Mouse (Mus musculus): ENCODE measurements around the gene Ptprf. TPM values are rescaled to one million over a fixed set of nuclear protein-coding genes. Genes with fewer than 3 reads are reported as not detected.
A peak's percentile ranks its signal among the peaks of the same experiment; 100 is the strongest.

Ptprf gene
- polyA plus RNA-seq, 1 experiment from 2014 or later, result 52.4 TPM

DNA sequence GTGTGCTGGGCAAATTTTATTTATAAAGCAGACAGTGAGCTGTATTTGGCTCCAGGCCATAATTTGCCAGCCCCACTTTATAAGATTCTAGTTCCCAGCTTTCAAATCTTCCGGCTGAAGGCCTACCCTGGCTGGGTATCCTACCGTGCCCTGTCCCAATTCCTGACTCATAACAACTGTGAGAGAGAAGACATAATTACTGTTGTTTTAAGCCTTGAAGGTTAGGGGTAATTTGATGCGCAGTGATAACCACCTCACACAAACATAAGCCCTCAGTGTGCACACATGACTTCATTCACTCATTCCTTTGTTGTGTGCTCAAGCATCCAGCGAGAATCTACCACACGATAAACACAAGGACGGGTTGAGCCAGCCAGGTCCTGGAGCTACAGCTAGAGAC lies 71.7 kb downstream of the Ptprf start:
- Histone ChIP-seq H3K4me3 (ENCODE audit: low read depth, low read length) (no peak overlapping the region), H3K9me3 (ENCODE audit: control insufficient read depth, low read length) (no peaks in the 10 kb centered on the region), H3K27ac (ENCODE audit: low read depth, low read length) (no peak overlapping the region), H3K4me1 (ENCODE audit: control insufficient read depth, insufficient read depth, low read length) (no peaks in the 10 kb centered on the region), H3K4me2 (ENCODE audit: low read depth, low read length) (no peak overlapping the region), H3K9ac (replicated peaks; ENCODE audit: low read depth, low read length) (no peak overlapping the region), H3K36me3 (ENCODE audit: control insufficient read depth, insufficient read depth, low read length) (peaks cover 76% of the 10 kb centered on the region), H3K27me3 (ENCODE audit: control insufficient read depth, insufficient read depth, low read length) (no peaks in the 10 kb centered on the region)
- ATAC-seq (ENCODE audit: low read depth), result no peak
- 88% methylated on average over 6 of the region's 6 CpGs for WGBS

GRCm38 (mm10) chr4:118218521-118218920 lies 72.7 kb downstream of the Ptprf start:
- ATAC-seq (ENCODE audit: low read depth), result no peak
- H3K9me3 ChIP-seq (ENCODE audit: control insufficient read depth, low read length), result no peaks in the 10 kb centered on the region
- no peak overlapping the region for H3K27ac ChIP-seq (ENCODE audit: low read depth, low read length)
- H3K9ac ChIP-seq (replicated peaks; ENCODE audit: low read depth, low read length), result no peak overlapping the region
- H3K36me3 ChIP-seq (ENCODE audit: control insufficient read depth, insufficient read depth, low read length), result peaks cover 68% of the 10 kb centered on the region
- no peaks in the 10 kb centered on the region for H3K27me3 ChIP-seq (ENCODE audit: control insufficient read depth, insufficient read depth, low read length)
- WGBS, result 90% methylated on average over 5 of the region's 5 CpGs
- no peak overlapping the region for H3K4me2 ChIP-seq (ENCODE audit: low read depth, low read length)
- H3K4me1 ChIP-seq (ENCODE audit: control insufficient read depth, insufficient read depth, low read length), result no peaks in the 10 kb centered on the region
- H3K4me3 ChIP-seq (ENCODE audit: low read depth, low read length), result no peak overlapping the region

- H3K4me2 ChIP-seq (ENCODE audit: low read depth, low read length), result no peak overlapping the region
- WGBS, result 86% methylated on average over 17 of the region's 17 CpGs
- no peaks in the 10 kb centered on the region for H3K9me3 ChIP-seq (ENCODE audit: control insufficient read depth, low read length)
- H3K27me3 ChIP-seq (ENCODE audit: control insufficient read depth, insufficient read depth, low read length), result no peaks in the 10 kb centered on the region
- H3K4me3 ChIP-seq (ENCODE audit: low read depth, low read length), result no peak overlapping the region
- H3K9ac ChIP-seq (replicated peaks; ENCODE audit: low read depth, low read length), result no peak overlapping the region
- no peaks in the 10 kb centered on the region for H3K4me1 ChIP-seq (ENCODE audit: control insufficient read depth, insufficient read depth, low read length)
- H3K36me3 ChIP-seq (ENCODE audit: control insufficient read depth, insufficient read depth, low read length), result peaks cover 72% of the 10 kb centered on the region
- H3K27ac ChIP-seq (ENCODE audit: low read depth, low read length), result no peak overlapping the region
- ATAC-seq (ENCODE audit: low read depth), result peak; percentile 64; the same call in 1 of the 2 replicates
These were observed 74.2 kb downstream of the Ptprf start for GRCm38 (mm10) chr4:118216726-118217595.

DNA sequence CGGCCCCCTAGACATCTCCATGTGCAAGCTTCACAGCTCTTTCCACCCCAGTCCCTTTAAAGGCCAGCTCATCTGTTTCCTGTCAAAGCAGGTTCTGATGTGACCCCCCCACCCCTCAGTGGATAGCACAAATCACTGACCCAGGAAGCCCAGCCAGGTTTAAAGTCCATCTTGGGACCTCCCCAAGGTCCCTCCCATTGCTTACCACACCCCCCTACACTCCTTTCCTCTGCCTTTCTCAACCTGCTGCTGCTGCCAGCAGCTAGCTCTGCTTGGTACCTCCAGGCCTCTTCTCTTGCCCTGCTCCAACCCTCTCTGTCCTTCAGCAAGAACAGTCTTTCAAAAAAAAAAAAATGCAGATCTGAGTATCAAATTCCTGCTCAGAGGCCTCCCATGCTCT lies 76.3 kb downstream of the Ptprf start:
- H3K9ac ChIP-seq (replicated peaks; ENCODE audit: low read depth, low read length), result no peak overlapping the region
- no peak overlapping the region for H3K27ac ChIP-seq (ENCODE audit: low read depth, low read length)
- H3K4me3 ChIP-seq (ENCODE audit: low read depth, low read length), result no peak overlapping the region
- H3K36me3 ChIP-seq (ENCODE audit: control insufficient read depth, insufficient read depth, low read length), result peaks cover 72% of the 10 kb centered on the region
- no peak for ATAC-seq (ENCODE audit: low read depth)
- WGBS, result 96% methylated on average over 1 of the region's 1 CpGs
- no peaks in the 10 kb centered on the region for H3K9me3 ChIP-seq (ENCODE audit: control insufficient read depth, low read length)
- no peaks in the 10 kb centered on the region for H3K4me1 ChIP-seq (ENCODE audit: control insufficient read depth, insufficient read depth, low read length)
- no peak overlapping the region for H3K4me2 ChIP-seq (ENCODE audit: low read depth, low read length)
- H3K27me3 ChIP-seq (ENCODE audit: control insufficient read depth, insufficient read depth, low read length), result no peaks in the 10 kb centered on the region

DNA sequence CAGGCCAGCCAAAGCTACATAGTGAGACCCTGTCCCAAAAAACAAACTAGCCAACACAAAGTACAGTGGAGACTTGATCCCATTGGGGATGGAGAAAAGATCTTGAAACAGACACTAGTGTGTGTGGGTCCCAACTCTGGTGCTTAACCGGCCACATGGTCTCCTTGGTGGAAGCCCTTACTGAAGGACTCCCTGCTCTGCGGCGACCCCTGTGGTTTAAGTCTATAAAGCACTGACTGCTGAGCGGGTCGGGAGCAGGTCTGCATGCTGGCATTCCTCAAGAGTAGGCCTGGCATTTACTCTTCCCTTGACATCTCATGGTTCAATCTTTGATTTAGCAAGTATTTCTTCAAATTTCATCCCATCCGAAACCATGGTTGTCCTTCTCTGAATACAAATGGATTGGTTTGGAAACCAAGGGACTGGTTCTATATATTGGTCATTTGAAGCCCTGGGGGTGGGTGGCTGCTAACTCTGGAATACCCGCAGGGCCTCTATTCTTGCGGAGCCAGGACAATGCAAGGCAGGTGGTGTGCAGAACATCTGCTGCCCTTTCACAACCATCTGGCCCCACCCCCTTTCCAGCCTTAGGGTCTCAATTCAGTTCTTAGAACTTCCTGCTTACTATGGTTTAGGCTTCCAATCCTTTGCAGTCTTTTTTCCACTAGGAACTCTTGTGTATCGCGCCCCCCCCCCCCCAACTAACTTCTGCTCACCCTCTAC lies 84.1 kb downstream of the Ptprf start:
- WGBS, result 52% methylated on average over 10 of the region's 10 CpGs
- Histone ChIP-seq H3K4me1 (ENCODE audit: control insufficient read depth, insufficient read depth, low read length) (no peaks in the 10 kb centered on the region), H3K27ac (ENCODE audit: low read depth, low read length) (no peak overlapping the region), H3K4me3 (ENCODE audit: low read depth, low read length) (no peak overlapping the region), H3K36me3 (ENCODE audit: control insufficient read depth, insufficient read depth, low read length) (peaks cover 39% of the 10 kb centered on the region), H3K9ac (replicated peaks; ENCODE audit: low read depth, low read length) (no peak overlapping the region), H3K9me3 (ENCODE audit: control insufficient read depth, low read length) (no peaks in the 10 kb centered on the region), H3K27me3 (ENCODE audit: control insufficient read depth, insufficient read depth, low read length) (no peaks in the 10 kb centered on the region), H3K4me2 (ENCODE audit: low read depth, low read length) (no peak overlapping the region)
- ATAC-seq (ENCODE audit: low read depth), result peak; percentile 18; the same call in 1 of the 2 replicates

- no peak overlapping the region for H3K4me2 ChIP-seq (ENCODE audit: low read depth, low read length)
- 90% methylated on average over 2 of the region's 2 CpGs for WGBS
- no peaks in the 10 kb centered on the region for H3K4me1 ChIP-seq (ENCODE audit: control insufficient read depth, insufficient read depth, low read length)
- no peaks in the 10 kb centered on the region for H3K9me3 ChIP-seq (ENCODE audit: control insufficient read depth, low read length)
- no peak for ATAC-seq (ENCODE audit: low read depth)
- H3K4me3 ChIP-seq (ENCODE audit: low read depth, low read length), result no peak overlapping the region
- no peak overlapping the region for H3K9ac ChIP-seq (replicated peaks; ENCODE audit: low read depth, low read length)
- H3K36me3 ChIP-seq (ENCODE audit: control insufficient read depth, insufficient read depth, low read length), result peaks cover 27% of the 10 kb centered on the region
- no peaks in the 10 kb centered on the region for H3K27me3 ChIP-seq (ENCODE audit: control insufficient read depth, insufficient read depth, low read length)
- no peak overlapping the region for H3K27ac ChIP-seq (ENCODE audit: low read depth, low read length)
These were observed 85.3 kb downstream of the Ptprf start for GRCm38 (mm10) chr4:118205906-118206305.

DNA sequence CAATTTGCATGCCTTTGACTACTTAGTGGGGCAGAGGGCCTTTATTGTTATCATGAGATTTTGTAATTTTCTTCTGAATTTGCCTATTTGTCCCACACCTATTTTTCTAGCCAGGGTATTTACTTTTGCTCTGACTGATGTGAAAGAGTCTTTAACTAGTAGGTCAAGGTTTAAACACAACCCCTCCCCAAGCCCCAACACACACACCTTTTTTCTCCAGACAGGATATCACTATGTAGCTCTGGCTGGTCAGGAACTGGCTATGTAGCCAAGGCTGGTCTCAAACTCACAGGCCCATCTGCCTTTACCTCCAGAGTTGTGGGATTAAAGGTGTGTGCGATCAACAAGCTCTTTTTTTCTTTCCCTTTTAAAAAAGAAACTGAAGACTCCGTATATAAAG lies 92.1 kb downstream of the Ptprf start:
- no peak overlapping the region for H3K9ac ChIP-seq (replicated peaks; ENCODE audit: low read depth, low read length)
- no peak overlapping the region for H3K4me3 ChIP-seq (ENCODE audit: low read depth, low read length)
- H3K9me3 ChIP-seq (ENCODE audit: control insufficient read depth, low read length), result no peaks in the 10 kb centered on the region
- no peaks in the 10 kb centered on the region for H3K36me3 ChIP-seq (ENCODE audit: control insufficient read depth, insufficient read depth, low read length)
- ATAC-seq (ENCODE audit: low read depth), result no peak
- no peak overlapping the region for H3K4me2 ChIP-seq (ENCODE audit: low read depth, low read length)
- 94% methylated on average over 2 of the region's 2 CpGs for WGBS
- H3K27me3 ChIP-seq (ENCODE audit: control insufficient read depth, insufficient read depth, low read length), result no peaks in the 10 kb centered on the region
- H3K27ac ChIP-seq (ENCODE audit: low read depth, low read length), result no peak overlapping the region
- no peaks in the 10 kb centered on the region for H3K4me1 ChIP-seq (ENCODE audit: control insufficient read depth, insufficient read depth, low read length)

GRCm38 (mm10) chr4:118198606-118199005 lies 92.6 kb downstream of the Ptprf start:
- Histone ChIP-seq H3K4me2 (ENCODE audit: low read depth, low read length) (no peak overlapping the region), H3K27ac (ENCODE audit: low read depth, low read length) (no peak overlapping the region), H3K4me3 (ENCODE audit: low read depth, low read length) (no peak overlapping the region), H3K36me3 (ENCODE audit: control insufficient read depth, insufficient read depth, low read length) (no peaks in the 10 kb centered on the region), H3K27me3 (ENCODE audit: control insufficient read depth, insufficient read depth, low read length) (no peaks in the 10 kb centered on the region), H3K9me3 (ENCODE audit: control insufficient read depth, low read length) (no peaks in the 10 kb centered on the region), H3K4me1 (ENCODE audit: control insufficient read depth, insufficient read depth, low read length) (no peaks in the 10 kb centered on the region), H3K9ac (replicated peaks; ENCODE audit: low read depth, low read length) (no peak overlapping the region)
- WGBS, result 85% methylated on average over 3 of the region's 3 CpGs
- no peak for ATAC-seq (ENCODE audit: low read depth)

GRCm38 (mm10) chr4:118196185-118196584 lies 95.0 kb downstream of the Ptprf start:
- Histone ChIP-seq H3K27me3 (ENCODE audit: control insufficient read depth, insufficient read depth, low read length) (no peaks in the 10 kb centered on the region), H3K4me3 (ENCODE audit: low read depth, low read length) (no peak overlapping the region), H3K4me2 (ENCODE audit: low read depth, low read length) (no peak overlapping the region), H3K36me3 (ENCODE audit: control insufficient read depth, insufficient read depth, low read length) (no peaks in the 10 kb centered on the region), H3K27ac (ENCODE audit: low read depth, low read length) (no peak overlapping the region), H3K4me1 (ENCODE audit: control insufficient read depth, insufficient read depth, low read length) (no peaks in the 10 kb centered on the region), H3K9me3 (ENCODE audit: control insufficient read depth, low read length) (no peaks in the 10 kb centered on the region), H3K9ac (replicated peaks; ENCODE audit: low read depth, low read length) (no peak overlapping the region)
- 84% methylated on average over 10 of the region's 10 CpGs for WGBS
- no peak for ATAC-seq (ENCODE audit: low read depth)
